Mouse (Mus musculus) layer of hippocampus, postnatal 36 days (tissue): ENCODE measurements at regions not wholly inside any gene's neighbourhood (a gene's known extent, or its start where the extent isn't known, plus 50 kb on each side); places are given as distances from the start of the nearest gene placed in this dataset.
"Not testable (repeated sequence)": the region's sequence is repeated elsewhere in the genome, so short reads cannot be mapped to it uniquely, and the experiment has no call there.

ENCODE experiments used
- DNase-seq, 2 experiments: peaks; one replicate each; pipeline ENCODE4 v3.0.0; 2022

DNA sequence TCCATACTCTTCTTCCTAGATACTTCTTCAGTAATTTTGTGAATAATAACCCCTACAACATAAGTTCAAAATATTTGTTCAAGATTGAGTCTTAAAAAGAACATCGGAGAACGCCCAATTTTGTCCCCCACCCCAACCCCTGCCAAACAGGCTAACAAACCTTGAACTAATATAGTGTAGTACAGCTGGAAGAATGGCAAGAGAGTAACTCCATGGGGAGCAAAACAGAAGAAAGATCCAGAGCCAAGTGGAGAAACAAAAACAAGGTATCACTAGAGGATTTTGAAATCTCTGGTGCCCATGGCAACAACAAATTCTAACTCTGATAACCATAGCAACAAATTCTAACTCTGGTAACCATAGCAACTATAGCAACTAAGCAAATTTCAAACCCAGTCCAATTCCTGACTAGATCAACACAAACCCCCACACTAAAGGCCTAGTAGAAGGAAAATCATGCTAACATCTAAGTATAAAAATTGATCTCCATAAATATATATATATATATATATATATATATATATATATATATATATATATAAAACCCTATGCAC, 74.2 kb upstream of the Magee2 start:
- no peak for DNase-seq

DNA sequence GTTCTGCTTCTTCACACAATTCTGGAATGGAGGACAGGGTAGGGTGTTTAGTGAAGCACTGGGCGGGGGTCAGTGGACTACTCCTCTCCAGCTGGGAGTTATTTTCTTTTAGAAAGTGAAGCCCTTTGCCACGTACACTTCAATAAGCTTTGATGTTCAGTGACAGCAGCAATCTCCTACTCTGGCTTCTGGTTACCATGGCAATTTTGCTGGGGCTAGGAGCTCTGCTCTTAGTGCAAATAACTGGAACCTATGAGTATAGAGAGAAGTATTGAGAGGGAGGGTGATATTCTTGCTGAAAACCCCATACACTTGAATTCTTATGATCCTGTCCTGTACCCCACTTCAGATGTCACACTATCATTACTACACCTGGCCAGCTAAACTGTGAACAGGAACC, 94.5 kb upstream of the Magee2 start:
- DNase-seq: no peak

DNA sequence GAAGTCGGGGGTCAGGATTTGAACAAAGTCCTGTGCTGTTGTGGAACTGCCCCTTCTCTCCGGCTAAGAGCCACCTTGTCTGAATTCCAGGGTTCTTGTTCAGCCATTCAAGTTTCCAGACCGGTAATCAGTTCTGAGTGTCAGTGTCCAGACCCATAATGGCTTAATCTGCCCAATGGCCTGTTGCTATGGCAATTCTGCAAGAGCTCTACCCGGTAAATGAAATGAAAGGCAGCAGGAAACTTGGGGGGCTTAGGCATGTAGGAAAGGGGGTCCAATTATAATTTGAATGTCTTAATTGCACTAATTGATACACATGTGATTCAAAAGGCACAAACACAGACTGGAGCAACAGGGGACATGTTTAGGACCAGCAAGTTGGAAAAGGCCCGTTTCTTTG, 95.7 kb upstream of the Magee2 start:
- not testable (repeated sequence) for DNase-seq

DNA sequence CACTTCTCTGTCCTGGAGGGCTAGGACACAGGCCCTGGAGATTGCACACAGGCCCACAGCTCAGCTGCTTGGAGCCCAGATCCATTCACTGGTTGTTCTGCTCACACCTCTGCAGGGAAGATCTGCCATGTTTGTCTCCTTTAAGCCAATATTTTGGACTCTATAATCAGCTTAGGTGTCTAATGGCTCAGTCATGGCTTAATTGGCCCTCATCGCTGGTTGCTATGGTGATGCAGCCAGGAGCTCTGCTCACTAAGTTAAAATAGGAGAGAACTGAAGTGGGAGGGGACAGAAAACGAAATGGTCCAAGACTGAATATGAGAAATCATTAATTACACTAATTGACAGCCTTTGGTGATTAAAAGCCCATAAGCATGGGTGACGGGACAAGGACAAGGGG, 96.3 kb upstream of the Magee2 start:
- not testable (repeated sequence) for DNase-seq

DNA sequence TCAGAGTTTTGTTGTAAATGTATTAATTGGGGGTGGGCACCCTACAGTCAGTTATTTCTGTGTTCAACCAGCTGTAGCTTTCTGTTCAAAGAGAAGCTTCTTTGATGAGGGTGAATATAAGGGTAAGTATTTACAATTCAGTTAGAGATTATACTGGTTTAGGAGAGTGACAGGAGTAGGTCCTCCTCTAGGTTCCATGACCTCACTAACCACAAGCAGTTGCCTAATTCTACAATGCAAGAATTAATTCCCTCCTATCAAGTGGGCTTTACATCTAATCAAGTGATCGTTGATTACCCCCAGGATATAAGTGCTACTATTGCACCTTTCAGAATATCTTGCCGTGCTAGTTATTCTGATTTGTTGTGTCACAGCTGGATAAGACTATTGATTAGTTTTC, 101.1 kb upstream of the Pbdc1 start:
- no peak for DNase-seq

DNA sequence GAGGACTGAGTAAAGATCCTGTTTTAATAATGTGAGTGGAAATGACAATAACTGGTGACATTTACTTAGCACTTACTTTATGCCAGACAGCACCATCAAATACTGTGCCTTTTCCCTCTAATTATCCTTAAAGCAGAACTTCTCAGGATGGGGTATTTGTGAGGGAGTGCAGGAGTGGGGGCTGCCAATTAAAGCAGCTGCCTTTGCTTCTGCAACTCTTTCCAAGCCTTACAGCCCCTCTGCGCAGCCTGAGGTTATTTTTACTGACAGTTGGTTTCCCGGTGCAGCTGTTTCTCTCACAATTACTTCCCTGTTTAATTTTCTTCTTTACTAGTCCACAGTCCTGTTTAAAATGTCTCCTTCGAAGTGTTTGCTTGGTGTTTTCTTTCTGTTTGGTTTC, 76.3 kb upstream of the Pbdc1 start:
- no peak for DNase-seq

DNA sequence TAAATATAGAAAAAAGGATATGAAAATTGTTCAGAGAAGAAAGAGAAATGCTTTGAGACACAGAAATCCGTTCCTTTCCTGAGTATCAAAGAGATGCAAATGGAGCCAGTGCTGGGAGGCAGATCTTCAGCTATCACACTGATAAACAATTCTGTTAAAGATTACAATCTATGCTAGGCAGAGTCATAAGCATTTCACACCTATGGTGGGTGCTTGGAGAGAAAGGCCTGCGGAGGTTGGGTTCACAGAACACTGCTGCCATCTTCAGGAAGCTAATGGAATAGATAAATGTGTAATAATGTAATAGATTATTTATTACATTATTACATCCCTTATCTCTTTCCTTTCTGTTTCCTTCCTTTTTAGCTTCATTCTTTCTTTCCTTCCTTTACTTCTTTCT, 73.1 kb upstream of the Pbdc1 start:
- peak; percentile 3 to 8 for DNase-seq
